In the genomic region with DNA sequence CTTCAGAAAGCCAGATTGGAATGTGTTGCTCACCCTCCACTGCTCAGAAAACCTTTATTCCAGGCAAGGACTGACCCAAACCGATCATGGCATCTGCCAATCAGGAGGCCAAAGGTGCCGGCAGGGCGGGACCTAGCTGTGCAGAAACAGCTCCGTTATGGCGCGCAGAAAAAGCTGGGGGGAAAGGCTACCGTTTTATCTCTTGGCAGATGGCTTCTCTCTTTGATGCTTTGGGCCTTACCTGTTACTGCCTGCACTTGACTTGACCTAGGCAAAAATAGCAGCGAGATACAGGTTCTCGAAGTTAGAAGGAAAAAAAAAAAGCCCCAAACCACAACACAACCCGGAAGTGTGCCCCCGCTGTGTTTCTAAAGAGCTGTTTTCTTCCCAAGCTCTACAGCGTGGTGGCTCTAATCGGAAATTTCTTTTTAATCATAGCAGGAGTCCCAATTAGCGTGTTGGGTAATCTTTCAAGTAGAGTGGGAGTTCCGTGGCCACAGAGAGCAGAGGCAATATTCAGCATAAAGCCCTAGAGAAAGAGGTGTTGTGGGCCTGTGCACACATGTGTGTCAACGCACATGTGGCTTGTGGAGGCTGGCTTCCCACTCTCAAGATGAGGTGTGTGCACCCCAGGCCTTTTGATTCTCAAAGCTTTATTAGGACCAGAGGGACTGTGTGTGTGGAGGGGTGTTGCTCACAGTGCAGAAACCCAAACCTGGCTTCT, we compare ENCODE assay signal across 8 mouse cellular contexts.
DNase-seq lines count a peak whose midpoint lies in the region; ATAC-seq and TF ChIP-seq lines count a peak whose summit lies in the region.

No protein-coding gene starts in this region.

- peaks cover 18% of the 10 kb centered on the region; the same call in 1 of the 2 replicates for H3K27me3 ChIP-seq in hindbrain, embryonic 14.5 days (ENCODE audit: control insufficient read depth, insufficient read depth, low read length)
- peaks cover 36% of the 10 kb centered on the region for H3K27me3 ChIP-seq in liver, embryonic 13.5 days

- peak overlapping the region; percentile 18; the same call in 1 of the 2 replicates for H3K9ac ChIP-seq in hindbrain, embryonic 14.5 days
- H3K9ac ChIP-seq in liver, embryonic 13.5 days, result peak overlapping the region; percentile 51

- WGBS in lung, adult 2 months, result 16% methylated on average over 16 of the region's 16 CpGs
- 10% methylated on average over 16 of the region's 16 CpGs for WGBS in hindbrain, embryonic 14.5 days
- 5% methylated on average over 16 of the region's 16 CpGs for WGBS in liver, embryonic 13.5 days (ENCODE audit: insufficient replicate concordance)

- no peak overlapping the region for H3K27ac ChIP-seq in hindbrain, embryonic 14.5 days
- H3K27ac ChIP-seq in liver, embryonic 13.5 days, result peak overlapping the region; percentile 40; the same call in 1 of the 2 replicates

- no peaks in the 10 kb centered on the region for H3K36me3 ChIP-seq in hindbrain, embryonic 14.5 days (replicated peaks; ENCODE audit: control insufficient read depth, insufficient read depth)
- no peaks in the 10 kb centered on the region for H3K36me3 ChIP-seq in liver, embryonic 13.5 days

- no peak for ATAC-seq in hindbrain, embryonic 14.5 days (ENCODE audit: low FRiP score)
- peak; percentile 71 for ATAC-seq in liver, embryonic 13.5 days (ENCODE audit: low read depth)
- ATAC-seq in neutrophil, adult 5-6 weeks (ENCODE audit: extremely low read depth, insufficient number of reproducible peaks, low FRiP score, poor library complexity, severe bottlenecking), result peak; percentile 23

- TF ChIP-seq POLR2A in lung, adult 2 months (IDR thresholded peaks at IDR 0.05; ENCODE audit: borderline replicate concordance, extremely low read depth, low read depth, low read length), result no peak

- peaks cover 9% of the 10 kb centered on the region for H3K4me1 ChIP-seq in lung, adult 2 months (ENCODE audit: control insufficient read depth, insufficient read depth, low read length)
- peaks cover 55% of the 10 kb centered on the region for H3K4me1 ChIP-seq in hindbrain, embryonic 14.5 days (replicated peaks; ENCODE audit: control insufficient read depth, insufficient read depth, low read length)
- peaks cover 39% of the 10 kb centered on the region for H3K4me1 ChIP-seq in liver, embryonic 13.5 days (replicated peaks)

- H3K4me2 ChIP-seq in hindbrain, embryonic 14.5 days (replicated peaks), result peak overlapping the region; percentile 37
- H3K4me2 ChIP-seq in liver, embryonic 13.5 days, result peak overlapping the region; percentile 63

- H3K4me3 ChIP-seq in lung, adult 2 months (replicated peaks; ENCODE audit: extremely low read depth, low read depth, low read length), result peak overlapping the region; percentile 36
- H3K4me3 ChIP-seq in hindbrain, embryonic 14.5 days (replicated peaks; ENCODE audit: low read length), result 0 out of 2 replicates have a peak overlapping the region, but pooled peaks have one; percentile 1
- peak overlapping the region; percentile 41 for H3K4me3 ChIP-seq in liver, embryonic 13.5 days (replicated peaks)

- H3K9me3 ChIP-seq in hindbrain, embryonic 14.5 days (ENCODE audit: control insufficient read depth, low read length), result no peaks in the 10 kb centered on the region
- no peaks in the 10 kb centered on the region for H3K9me3 ChIP-seq in liver, embryonic 13.5 days (replicated peaks)

- no peak for TF ChIP-seq CTCF in lung, adult 2 months (IDR thresholded peaks at IDR 0.05; ENCODE audit: insufficient read depth, low read length)

- no peak for DNase-seq in lung, adult 2 months
- no peak for DNase-seq in lung, adult 18-20 months
- DNase-seq in embryo, embryonic 10.5 days (ENCODE audit: low spot score), result peak; percentile 79
- no peak for DNase-seq in hindbrain, embryonic 14.5 days (ENCODE audit: low spot score)
- DNase-seq in liver, embryonic 13.5 days, result peak; percentile 49
- no peak for DNase-seq in frontal cortex, postnatal 25 days (ENCODE audit: low spot score in 2 of 2)
- no peak for DNase-seq in gastrocnemius, adult 18-20 months (ENCODE audit: low spot score)

Comparison
In these comparisons a context has a peak if more than half of its experiments do, and no peak if none do; other contexts are left out.
1. DNase-seq: peak in embryo, embryonic 10.5 days (single experiment) and liver, embryonic 13.5 days (single experiment); none in lung, adult 2 months (single experiment), lung, adult 18-20 months (0 of 2), hindbrain, embryonic 14.5 days (single experiment), frontal cortex, postnatal 25 days (0 of 2) and gastrocnemius, adult 18-20 months (single experiment).
2. Peak in every context shown above with its lines, with median percentiles within 50 percentile points of each other: H3K4me3 ChIP-seq.